Mouse (Mus musculus): ENCODE measurements around the gene Chst13. TPM values are rescaled to one million over a fixed set of nuclear protein-coding genes. Genes with fewer than 3 reads are reported as not detected.

Gene Chst13
- total and polyA plus RNA-seq, 3 experiments = 0.03 to 0.11 TPM; not detected in 1

DNA sequence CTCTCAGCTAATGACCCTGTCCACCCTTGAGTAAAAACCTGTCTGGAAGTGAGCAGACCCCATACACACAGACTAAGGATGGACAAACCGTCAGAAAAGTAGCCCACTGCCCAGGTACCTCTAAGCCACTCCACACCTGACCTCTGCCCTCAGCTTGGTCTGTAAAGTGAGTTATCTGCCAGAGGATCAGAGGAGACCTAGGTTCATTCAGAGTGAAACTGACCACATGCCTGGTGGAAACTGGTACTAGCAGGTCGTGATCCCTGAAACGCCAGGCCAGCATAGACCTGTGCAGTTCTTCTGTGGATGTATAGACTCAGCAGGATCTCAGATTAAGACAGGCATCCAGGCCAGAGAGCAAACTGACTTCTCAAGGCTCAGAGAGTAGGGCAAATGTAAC, 522 bp downstream of the Chst13 start:
- no peak for ATAC-seq (ENCODE audit: extremely low read depth, insufficient number of reproducible peaks, low FRiP score, poor library complexity, severe bottlenecking)
- TF ChIP-seq GATA1 (IDR thresholded peaks at IDR 0.05; ENCODE audit: borderline replicate concordance, low read length) (no peak), CTCF (IDR thresholded peaks at IDR 0.05; ENCODE audit: low read depth, low read length) (no peak), POLR2AphosphoS5 (IDR thresholded peaks at IDR 0.05; ENCODE audit: insufficient replicate concordance, low read depth, low read length) (no peak), GATA2 (IDR thresholded peaks at IDR 0.05; ENCODE audit: borderline replicate concordance, low read depth, low read length) (no peak), TAL1 (conservative IDR thresholded peaks at IDR 0.05; ENCODE audit: low read depth, low read length) (no peak)
- Histone ChIP-seq H3K4me3 (ENCODE audit: low read depth, low read length) (no peak overlapping the region), H3K27me3 (ENCODE audit: insufficient read depth, low read length) (peaks cover 18% of the 10 kb centered on the region), H3K36me3 (replicated peaks) (no peaks in the 10 kb centered on the region), H3K4me1 (ENCODE audit: insufficient read depth, low read depth, low read length) (peaks cover 2% of the 10 kb centered on the region; the same call in 1 of the 2 replicates), H3K9me3 (replicated peaks) (no peaks in the 10 kb centered on the region)
- DNase-seq (ENCODE audit: low spot score) = no peak

GRCm38 (mm10) chr6:90324026-90324425, 959 bp downstream of the Chst13 start:
- Histone ChIP-seq H3K36me3 (replicated peaks) (no peaks in the 10 kb centered on the region), H3K27me3 (ENCODE audit: insufficient read depth, low read length) (peaks cover 18% of the 10 kb centered on the region), H3K9me3 (replicated peaks) (no peaks in the 10 kb centered on the region), H3K4me1 (ENCODE audit: insufficient read depth, low read depth, low read length) (peaks cover 2% of the 10 kb centered on the region; the same call in 1 of the 2 replicates), H3K4me3 (ENCODE audit: low read depth, low read length) (no peak overlapping the region)
- DNase-seq (ENCODE audit: low spot score) (no peak), ATAC-seq (ENCODE audit: extremely low read depth, insufficient number of reproducible peaks, low FRiP score, poor library complexity, severe bottlenecking) (no peak)
- TF ChIP-seq TAL1 (conservative IDR thresholded peaks at IDR 0.05; ENCODE audit: low read depth, low read length) (no peak), CTCF (IDR thresholded peaks at IDR 0.05; ENCODE audit: low read depth, low read length) (no peak), GATA1 (IDR thresholded peaks at IDR 0.05; ENCODE audit: borderline replicate concordance, low read length) (no peak), POLR2AphosphoS5 (IDR thresholded peaks at IDR 0.05; ENCODE audit: insufficient replicate concordance, low read depth, low read length) (no peak), GATA2 (IDR thresholded peaks at IDR 0.05; ENCODE audit: borderline replicate concordance, low read depth, low read length) (no peak)

- DNase-seq (ENCODE audit: low spot score) = no peak
- H3K9me3 ChIP-seq (replicated peaks) = no peaks in the 10 kb centered on the region
- H3K27me3 ChIP-seq (ENCODE audit: insufficient read depth, low read length) = peaks cover 9% of the 10 kb centered on the region; the same call in 1 of the 2 replicates
- H3K36me3 ChIP-seq (replicated peaks) = no peaks in the 10 kb centered on the region
- TF ChIP-seq CTCF (IDR thresholded peaks at IDR 0.05; ENCODE audit: low read depth, low read length) = no peak
- TF ChIP-seq GATA1 (IDR thresholded peaks at IDR 0.05; ENCODE audit: borderline replicate concordance, low read length) = no peak
- TF ChIP-seq POLR2AphosphoS5 (IDR thresholded peaks at IDR 0.05; ENCODE audit: insufficient replicate concordance, low read depth, low read length) = no peak
- TF ChIP-seq TAL1 (conservative IDR thresholded peaks at IDR 0.05; ENCODE audit: low read depth, low read length) = no peak
- TF ChIP-seq GATA2 (IDR thresholded peaks at IDR 0.05; ENCODE audit: borderline replicate concordance, low read depth, low read length) = no peak
- peaks cover 2% of the 10 kb centered on the region; the same call in 1 of the 2 replicates for H3K4me1 ChIP-seq (ENCODE audit: insufficient read depth, low read depth, low read length)
- no peak overlapping the region for H3K4me3 ChIP-seq (ENCODE audit: low read depth, low read length)
- ATAC-seq (ENCODE audit: extremely low read depth, insufficient number of reproducible peaks, low FRiP score, poor library complexity, severe bottlenecking) = no peak
Observed at GRCm38 (mm10) chr6:90321811-90322210, 3.2 kb downstream of the Chst13 start.

GRCm38 (mm10) chr6:90320429-90320828, 4.6 kb downstream of the Chst13 start:
- no peak for DNase-seq (ENCODE audit: low spot score)

DNA sequence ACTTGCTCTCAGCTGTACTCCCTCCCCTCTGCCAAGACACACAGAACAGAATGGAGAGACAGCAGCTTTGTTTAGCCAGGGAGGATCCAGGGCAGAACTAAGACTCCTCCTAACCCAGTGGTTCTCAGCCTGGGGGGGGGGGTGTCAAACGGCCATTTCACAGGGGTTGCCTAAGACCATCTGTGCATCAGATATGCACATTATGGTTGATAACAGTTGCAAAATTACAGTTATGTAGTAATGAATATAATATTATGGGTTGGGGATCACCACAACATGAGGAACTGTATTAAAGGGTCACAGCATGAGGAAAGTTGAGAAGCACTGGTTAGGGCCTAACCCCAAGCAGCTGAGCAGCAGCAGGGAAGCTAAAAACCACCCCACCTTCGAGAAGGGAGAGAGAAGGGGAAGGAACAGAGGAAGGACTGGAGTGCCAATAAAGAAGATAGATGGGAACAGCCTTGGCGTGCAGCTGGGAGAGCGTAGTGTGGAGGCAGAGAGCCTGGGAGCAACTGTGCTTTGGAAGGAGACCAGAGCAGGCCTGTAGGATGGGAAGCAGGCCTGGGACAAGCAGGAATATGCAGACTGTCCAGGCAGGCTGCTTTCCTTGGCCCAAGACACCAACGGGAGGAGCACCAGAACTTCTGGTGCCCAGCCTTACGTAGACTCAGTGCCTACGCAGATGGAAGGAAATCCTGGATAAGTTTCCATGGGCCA, 5.4 kb downstream of the Chst13 start:
- peaks cover 4% of the 10 kb centered on the region; the same call in 1 of the 2 replicates for H3K27me3 ChIP-seq (ENCODE audit: insufficient read depth, low read length)
- TF ChIP-seq POLR2AphosphoS5 (IDR thresholded peaks at IDR 0.05; ENCODE audit: insufficient replicate concordance, low read depth, low read length) = no peak
- TF ChIP-seq TAL1 (conservative IDR thresholded peaks at IDR 0.05; ENCODE audit: low read depth, low read length) = no peak
- no peak for TF ChIP-seq GATA2 (IDR thresholded peaks at IDR 0.05; ENCODE audit: borderline replicate concordance, low read depth, low read length)
- TF ChIP-seq GATA1 (IDR thresholded peaks at IDR 0.05; ENCODE audit: borderline replicate concordance, low read length) = no peak
- TF ChIP-seq CTCF (IDR thresholded peaks at IDR 0.05; ENCODE audit: low read depth, low read length) = no peak
- no peaks in the 10 kb centered on the region for H3K36me3 ChIP-seq (replicated peaks)
- H3K4me3 ChIP-seq (ENCODE audit: low read depth, low read length) = no peak overlapping the region
- peaks cover 2% of the 10 kb centered on the region; the same call in 1 of the 2 replicates for H3K4me1 ChIP-seq (ENCODE audit: insufficient read depth, low read depth, low read length)
- no peak for DNase-seq (ENCODE audit: low spot score)
- H3K9me3 ChIP-seq (replicated peaks) = no peaks in the 10 kb centered on the region
- ATAC-seq (ENCODE audit: extremely low read depth, insufficient number of reproducible peaks, low FRiP score, poor library complexity, severe bottlenecking) = no peak

More at GRCm38 (mm10) chr6:90320429-90320828, 4.6 kb downstream of the Chst13 start:
- Histone ChIP-seq H3K4me1 (ENCODE audit: insufficient read depth, low read depth, low read length) (peaks cover 2% of the 10 kb centered on the region; the same call in 1 of the 2 replicates), H3K27me3 (ENCODE audit: insufficient read depth, low read length) (peaks cover 7% of the 10 kb centered on the region; the same call in 1 of the 2 replicates), H3K36me3 (replicated peaks) (no peaks in the 10 kb centered on the region), H3K4me3 (ENCODE audit: low read depth, low read length) (no peak overlapping the region), H3K9me3 (replicated peaks) (no peaks in the 10 kb centered on the region)
- no peak for TF ChIP-seq TAL1 (conservative IDR thresholded peaks at IDR 0.05; ENCODE audit: low read depth, low read length)
- no peak for TF ChIP-seq GATA2 (IDR thresholded peaks at IDR 0.05; ENCODE audit: borderline replicate concordance, low read depth, low read length)
- no peak for TF ChIP-seq CTCF (IDR thresholded peaks at IDR 0.05; ENCODE audit: low read depth, low read length)
- TF ChIP-seq POLR2AphosphoS5 (IDR thresholded peaks at IDR 0.05; ENCODE audit: insufficient replicate concordance, low read depth, low read length) = no peak
- no peak for TF ChIP-seq GATA1 (IDR thresholded peaks at IDR 0.05; ENCODE audit: borderline replicate concordance, low read length)
- ATAC-seq (ENCODE audit: extremely low read depth, insufficient number of reproducible peaks, low FRiP score, poor library complexity, severe bottlenecking) = no peak

- no peak overlapping the region for H3K4me3 ChIP-seq (ENCODE audit: low read depth, low read length)
- no peaks in the 10 kb centered on the region for H3K9me3 ChIP-seq (replicated peaks)
- peaks cover 2% of the 10 kb centered on the region; the same call in 1 of the 2 replicates for H3K4me1 ChIP-seq (ENCODE audit: insufficient read depth, low read depth, low read length)
- no peak for ATAC-seq (ENCODE audit: extremely low read depth, insufficient number of reproducible peaks, low FRiP score, poor library complexity, severe bottlenecking)
- TF ChIP-seq GATA1 (IDR thresholded peaks at IDR 0.05; ENCODE audit: borderline replicate concordance, low read length) = no peak
- no peak for TF ChIP-seq GATA2 (IDR thresholded peaks at IDR 0.05; ENCODE audit: borderline replicate concordance, low read depth, low read length)
- no peak for TF ChIP-seq POLR2AphosphoS5 (IDR thresholded peaks at IDR 0.05; ENCODE audit: insufficient replicate concordance, low read depth, low read length)
- no peak for TF ChIP-seq CTCF (IDR thresholded peaks at IDR 0.05; ENCODE audit: low read depth, low read length)
- TF ChIP-seq TAL1 (conservative IDR thresholded peaks at IDR 0.05; ENCODE audit: low read depth, low read length) = no peak
- peaks cover 4% of the 10 kb centered on the region; the same call in 1 of the 2 replicates for H3K27me3 ChIP-seq (ENCODE audit: insufficient read depth, low read length)
- H3K36me3 ChIP-seq (replicated peaks) = no peaks in the 10 kb centered on the region
- DNase-seq (ENCODE audit: low spot score) = no peak
Observed at GRCm38 (mm10) chr6:90319019-90319418, 6.0 kb downstream of the Chst13 start.

All from G1E (cell line).